Mouse (Mus musculus): ENCODE measurements at regions not wholly inside any gene's neighbourhood (a gene's known extent, or its start where the extent isn't known, plus 50 kb on each side); places are given as distances from the start of the nearest gene placed in this dataset.

DNA sequence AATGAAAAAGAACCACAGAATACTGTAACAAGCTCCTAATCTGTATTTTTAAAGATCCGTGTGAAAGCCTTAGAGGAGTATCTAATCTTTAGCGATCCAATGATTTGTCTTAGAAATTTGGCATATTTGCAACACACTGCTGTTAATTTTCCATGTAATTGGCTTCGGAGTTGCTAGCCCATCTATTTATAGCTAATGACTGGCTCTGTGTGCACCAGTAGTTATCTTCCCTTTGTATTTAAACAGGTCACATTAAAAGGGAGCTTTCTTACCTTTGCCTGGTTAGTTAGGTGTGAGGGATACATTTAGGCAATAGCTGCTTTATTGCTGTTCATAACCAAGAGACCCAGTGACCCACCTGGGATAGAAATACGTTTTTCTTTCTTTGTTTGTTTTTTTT lies 256.3 kb upstream of the Mme start:
- no peak for DNase-seq (ENCODE audit: low spot score)
- intact Hi-C loops (cut with DNase I) = no loop called here

GRCm38 (mm10) chr3:62976906-62977305 lies 264.4 kb upstream of the Mme start:
- DNase-seq (ENCODE audit: low spot score) = no peak
- intact Hi-C loops (cut with DNase I) = no loop called here

DNA sequence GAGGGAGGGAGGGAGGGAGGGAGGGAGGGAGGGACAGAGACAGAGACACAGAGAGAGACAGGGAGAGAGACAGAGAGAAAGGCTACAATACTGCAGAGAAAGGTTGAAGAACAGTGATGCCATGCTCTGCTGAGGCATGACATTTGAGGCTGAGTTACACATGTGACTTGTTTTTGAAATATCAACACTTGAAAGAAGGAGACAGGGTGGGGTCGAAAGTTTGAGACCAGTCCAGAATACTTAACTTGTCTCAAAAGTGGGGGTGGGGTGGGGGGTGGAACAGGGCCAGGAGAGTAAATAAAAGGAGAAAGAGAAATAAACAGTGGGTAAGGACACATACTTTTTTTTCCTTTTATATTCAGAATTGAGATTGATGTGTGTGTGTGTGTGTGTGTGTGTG lies 278.1 kb upstream of the Mme start:
- DNase-seq (ENCODE audit: low spot score) = no peak
- intact Hi-C loops (cut with DNase I) = no loop called here

- DNase-seq (ENCODE audit: low spot score) = no peak
- intact Hi-C loops (cut with DNase I) = no loop called here
Measured at GRCm38 (mm10) chr3:62962608-62963007, 278.7 kb upstream of the Mme start.

- intact Hi-C loops (cut with DNase I) = no loop called here
- no peak for DNase-seq (ENCODE audit: low spot score)
Measured at GRCm38 (mm10) chr3:62945356-62945755, 296.0 kb upstream of the Mme start.

DNA sequence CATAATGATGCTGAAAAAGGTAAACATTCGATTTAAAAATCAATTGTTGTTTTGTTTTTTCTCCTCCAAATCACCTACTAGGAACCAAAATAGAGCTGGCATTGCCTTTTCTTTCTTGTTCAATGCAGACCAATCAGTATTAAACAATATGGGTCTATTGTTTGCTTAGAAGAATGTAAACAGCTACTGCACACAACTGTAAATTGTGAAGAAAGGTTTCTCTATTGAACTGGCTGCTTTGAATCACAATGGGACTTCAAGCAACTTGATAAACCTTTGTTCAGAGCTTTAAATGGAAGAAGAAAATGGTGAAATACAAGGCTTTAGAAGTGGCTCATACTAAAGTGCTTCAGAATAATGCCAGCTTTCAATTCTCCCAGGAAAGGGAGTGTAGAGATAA lies 302.7 kb upstream of the Mme start:
- no peak for DNase-seq (ENCODE audit: low spot score)
- intact Hi-C loops (cut with DNase I) = no loop called here

DNA sequence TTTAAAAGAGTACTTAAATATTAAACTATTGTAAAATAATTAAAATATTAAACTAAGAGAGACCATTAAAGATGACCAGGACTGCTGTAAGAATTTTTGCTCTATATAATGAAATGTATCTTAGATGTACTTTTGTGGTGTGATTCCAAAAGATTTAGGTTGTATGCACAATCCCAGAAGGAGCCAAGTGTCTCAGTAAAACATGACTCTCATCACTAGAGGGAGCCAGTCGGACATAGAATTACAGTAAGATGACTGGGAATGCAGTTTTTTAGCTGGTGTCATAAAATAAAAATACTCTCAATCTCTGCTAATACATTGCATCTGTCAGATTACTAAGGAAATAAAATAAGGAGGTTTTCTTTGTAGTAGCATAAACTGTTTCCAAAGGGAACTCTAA lies 316.9 kb upstream of the Mme start:
- no peak for DNase-seq (ENCODE audit: low spot score)
- intact Hi-C loops (cut with DNase I) = loop anchor here (10.0 kb wide), 1 partner anchor 940 kb away; no protein-coding TSS in a partner anchor

- no peak for DNase-seq (ENCODE audit: low spot score)
- intact Hi-C loops (cut with DNase I) = no loop called here
Measured at GRCm38 (mm10) chr3:62916899-62917298, 312.0 kb upstream of the Gpr149 start.

GRCm38 (mm10) chr3:62885104-62885503 lies 280.2 kb upstream of the Gpr149 start:
- no peak for DNase-seq (ENCODE audit: low spot score)
- intact Hi-C loops (cut with DNase I) = no loop called here

DNA sequence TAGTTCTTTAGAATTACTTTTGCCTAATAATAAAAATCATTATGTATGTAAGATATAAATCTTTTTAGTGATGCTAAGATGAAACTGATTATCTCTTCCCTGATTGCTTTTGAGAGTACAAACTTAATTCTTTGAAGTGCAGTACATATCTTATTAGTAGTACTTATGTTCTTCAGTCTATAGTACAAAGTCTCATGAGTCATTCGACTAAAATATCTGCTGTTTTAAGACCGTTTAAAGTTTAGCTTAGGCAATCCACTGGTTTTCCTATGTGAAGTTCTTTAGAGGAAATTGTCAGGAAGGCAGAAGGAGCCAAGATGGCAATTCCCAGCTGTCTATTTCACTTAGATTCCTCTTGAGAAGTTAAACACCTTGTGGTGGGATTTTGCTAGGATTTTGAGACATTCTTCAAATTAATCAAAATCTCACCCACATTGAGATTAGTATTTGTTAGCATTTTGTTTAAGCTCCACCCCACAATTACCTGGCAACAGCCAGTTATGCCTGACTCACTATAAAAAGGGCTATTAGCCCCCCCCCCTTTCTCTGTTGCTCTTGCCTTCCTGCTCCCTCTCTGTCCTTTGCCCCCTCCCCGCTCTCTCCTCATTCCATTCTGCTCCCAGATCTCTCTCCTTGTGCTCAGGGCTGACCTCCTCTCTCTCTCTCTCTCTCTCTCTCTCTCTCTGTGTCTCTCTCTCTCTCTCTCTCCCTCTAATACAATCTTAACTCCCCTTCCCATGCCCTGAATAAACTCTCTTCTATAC lies 277.6 kb upstream of the Gpr149 start:
- intact Hi-C loops (cut with DNase I) = no loop called here
- DNase-seq (ENCODE audit: low spot score) = no peak

GRCm38 (mm10) chr3:62860731-62861130 lies 255.8 kb upstream of the Gpr149 start:
- intact Hi-C loops (cut with DNase I) = no loop called here
- no peak for DNase-seq (ENCODE audit: low spot score)

DNA sequence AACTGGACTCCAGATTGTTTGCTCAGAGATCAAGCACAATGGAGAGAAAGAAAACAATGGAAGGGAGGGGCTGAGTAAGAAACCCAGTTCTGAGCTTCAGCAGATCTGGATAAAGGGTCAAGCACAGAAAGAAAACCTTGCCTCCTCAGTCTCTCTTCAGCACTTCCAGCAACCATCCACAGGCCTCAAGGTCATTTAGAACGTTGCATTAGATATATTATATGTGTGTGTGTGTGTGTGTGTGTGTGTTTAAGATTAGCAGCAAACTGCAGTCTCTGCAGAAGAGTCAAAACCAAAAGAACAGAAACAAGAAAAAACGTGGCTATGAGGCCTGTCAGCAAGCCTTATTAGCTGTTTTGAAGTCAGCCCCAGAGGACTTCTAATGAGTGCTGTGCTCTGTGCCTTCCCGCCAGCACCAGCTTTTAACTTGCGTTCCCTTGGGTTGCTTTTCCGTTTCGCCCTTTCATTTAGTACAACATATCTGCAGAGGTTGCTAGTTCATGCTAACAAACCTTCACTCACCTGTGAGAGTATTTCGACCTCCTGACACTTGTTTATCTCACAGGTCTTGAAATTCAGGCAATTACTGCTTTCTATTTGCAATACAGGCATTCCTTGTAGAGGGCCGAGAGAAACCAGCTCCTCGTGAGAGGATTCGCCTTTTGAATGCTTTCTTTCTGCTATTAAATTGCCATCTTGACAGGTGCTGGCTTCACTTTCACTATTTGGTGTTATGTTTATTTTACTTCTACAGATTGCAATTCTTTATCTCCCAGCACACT lies 230.9 kb upstream of the Gpr149 start:
- intact Hi-C loops (cut with DNase I) = no loop called here

GRCm38 (mm10) chr3:62823892-62824291 lies 219.0 kb upstream of the Gpr149 start:
- no peak for DNase-seq (ENCODE audit: low spot score)
- intact Hi-C loops (cut with DNase I) = no loop called here

More for the DNA sequence above, 230.9 kb upstream of the Gpr149 start:
- no peak for DNase-seq (ENCODE audit: low spot score)

GRCm38 (mm10) chr3:62801044-62801443 lies 196.1 kb upstream of the Gpr149 start:
- DNase-seq (ENCODE audit: low spot score) = no peak
- intact Hi-C loops (cut with DNase I) = no loop called here

- intact Hi-C loops (cut with DNase I) = no loop called here
- DNase-seq (ENCODE audit: low spot score) = no peak
Measured at GRCm38 (mm10) chr3:62786233-62786632, 181.3 kb upstream of the Gpr149 start.
